Mouse (Mus musculus): ENCODE results near the gene Aars. TPM values are rescaled to one million over a fixed set of nuclear protein-coding genes. Genes with fewer than 3 reads are reported as not detected.
"Not testable (repeated sequence)": the region's sequence is repeated elsewhere in the genome, so short reads cannot be mapped to it uniquely, and the experiment has no call there.

The Aars gene
- polyA plus RNA-seq (2014; fragmentation: Nextera tagmentation; extraction: Ambion mirVana) = 64.5 and 74.6 TPM in 2 replicates

DNA sequence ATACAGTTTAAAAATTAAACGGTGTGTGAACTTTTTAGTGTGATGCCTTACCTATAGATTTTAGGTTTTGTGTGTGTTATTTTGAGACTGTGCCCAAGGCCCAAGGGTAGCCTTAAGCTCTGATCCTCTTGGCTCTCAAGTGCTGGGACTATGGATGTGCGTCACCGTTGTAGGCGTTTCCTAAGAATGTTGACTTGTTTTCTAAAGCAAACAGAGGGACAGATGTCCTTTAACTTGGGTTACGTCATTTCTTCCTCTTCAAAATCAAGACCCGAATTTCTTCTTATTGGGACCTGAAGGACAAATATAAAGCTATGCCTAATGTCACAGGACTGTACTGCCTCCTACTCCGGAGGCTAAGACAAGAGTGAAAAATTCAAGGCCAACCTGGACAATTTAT, at the start of gene Aars:
TSS of gene Aars (plus strand) at position 229 of the 400 bp plus-strand sequence.
- ATAC-seq (ENCODE audit: low FRiP score) (no peak), DNase-seq (ENCODE audit: low spot score) (no peak)
- Histone ChIP-seq H3K27ac (ENCODE audit: low read depth, low read length) (peak within 1 kb of the TSS; percentile 81), H3K9me3 (ENCODE audit: control insufficient read depth, low read length) (no peaks in the 10 kb centered on the region), H3K4me1 (replicated peaks; ENCODE audit: control insufficient read depth, insufficient read depth, low read length) (peaks cover 9% of the 10 kb centered on the region), H3K4me3 (ENCODE audit: low read depth, low read length) (peak within 1 kb of the TSS; percentile 77), H3K27me3 (ENCODE audit: control insufficient read depth, insufficient read depth, low read length) (no peaks in the 10 kb centered on the region), H3K36me3 (ENCODE audit: control insufficient read depth, insufficient read depth, low read length) (no peaks in the 10 kb centered on the region), H3K4me2 (replicated peaks; ENCODE audit: low read depth, low read length) (peak within 1 kb of the TSS; percentile 57), H3K9ac (ENCODE audit: low read depth, low read length) (peak within 1 kb of the TSS; percentile 77)
- 98% methylated on average over 7 of the region's 7 CpGs for WGBS

- no peaks in the 10 kb centered on the region for H3K9me3 ChIP-seq (ENCODE audit: control insufficient read depth, low read length)
- H3K4me3 ChIP-seq (ENCODE audit: low read depth, low read length) = no peak overlapping the region
- H3K27me3 ChIP-seq (ENCODE audit: control insufficient read depth, insufficient read depth, low read length) = no peaks in the 10 kb centered on the region
- no peak overlapping the region for H3K4me2 ChIP-seq (replicated peaks; ENCODE audit: low read depth, low read length)
- WGBS = 84% methylated on average over 8 of the region's 8 CpGs
- H3K36me3 ChIP-seq (ENCODE audit: control insufficient read depth, insufficient read depth, low read length) = peaks cover 14% of the 10 kb centered on the region; the same call in 1 of the 2 replicates
- no peak overlapping the region for H3K9ac ChIP-seq (ENCODE audit: low read depth, low read length)
- H3K4me1 ChIP-seq (replicated peaks; ENCODE audit: control insufficient read depth, insufficient read depth, low read length) = no peaks in the 10 kb centered on the region
- H3K27ac ChIP-seq (ENCODE audit: low read depth, low read length) = no peak overlapping the region
- ATAC-seq (ENCODE audit: low FRiP score) (no peak), DNase-seq (ENCODE audit: low spot score) (no peak)
Measured at GRCm38 (mm10) chr8:110987805-110988744, 44.9 kb upstream of the Aars start.

GRCm38 (mm10) chr8:110990017-110990416, 42.9 kb upstream of the Aars start:
- Histone ChIP-seq H3K36me3 (ENCODE audit: control insufficient read depth, insufficient read depth, low read length) (peaks cover 10% of the 10 kb centered on the region; the same call in 1 of the 2 replicates), H3K4me2 (replicated peaks; ENCODE audit: low read depth, low read length) (no peak overlapping the region), H3K27me3 (ENCODE audit: control insufficient read depth, insufficient read depth, low read length) (no peaks in the 10 kb centered on the region), H3K9ac (ENCODE audit: low read depth, low read length) (no peak overlapping the region), H3K4me1 (replicated peaks; ENCODE audit: control insufficient read depth, insufficient read depth, low read length) (no peaks in the 10 kb centered on the region), H3K4me3 (ENCODE audit: low read depth, low read length) (no peak overlapping the region), H3K27ac (ENCODE audit: low read depth, low read length) (no peak overlapping the region), H3K9me3 (ENCODE audit: control insufficient read depth, low read length) (no peaks in the 10 kb centered on the region)
- no peak for ATAC-seq (ENCODE audit: low FRiP score)
- WGBS = 92% methylated on average over 9 of the region's 9 CpGs
- DNase-seq (ENCODE audit: low spot score) = no peak

GRCm38 (mm10) chr8:110996641-110997430, 36.1 kb upstream of the Aars start:
- Histone ChIP-seq H3K9ac (ENCODE audit: low read depth, low read length) (peak overlapping the region; percentile 76), H3K36me3 (ENCODE audit: control insufficient read depth, insufficient read depth, low read length) (no peaks in the 10 kb centered on the region), H3K27ac (ENCODE audit: low read depth, low read length) (no peak overlapping the region), H3K27me3 (ENCODE audit: control insufficient read depth, insufficient read depth, low read length) (no peaks in the 10 kb centered on the region), H3K4me2 (replicated peaks; ENCODE audit: low read depth, low read length) (peak overlapping the region; percentile 71), H3K4me3 (ENCODE audit: low read depth, low read length) (peak overlapping the region; percentile 67), H3K9me3 (ENCODE audit: control insufficient read depth, low read length) (no peaks in the 10 kb centered on the region), H3K4me1 (replicated peaks; ENCODE audit: control insufficient read depth, insufficient read depth, low read length) (peaks cover 3% of the 10 kb centered on the region; the same call in 1 of the 2 replicates)
- ATAC-seq (ENCODE audit: low FRiP score) (no peak), DNase-seq (ENCODE audit: low spot score) (no peak)
- WGBS = 40% methylated on average over 16 of the region's 16 CpGs

GRCm38 (mm10) chr8:110997547-110998531, 35.1 kb upstream of the Aars start, which contains the start of gene Ddx19a:
TSS of gene Ddx19a (minus strand) at chr8:110997800.
- Histone ChIP-seq H3K9me3 (ENCODE audit: control insufficient read depth, low read length) (no peaks in the 10 kb centered on the region), H3K4me1 (replicated peaks; ENCODE audit: control insufficient read depth, insufficient read depth, low read length) (peaks cover 3% of the 10 kb centered on the region; the same call in 1 of the 2 replicates), H3K36me3 (ENCODE audit: control insufficient read depth, insufficient read depth, low read length) (no peaks in the 10 kb centered on the region), H3K27ac (ENCODE audit: low read depth, low read length) (peak within 1 kb of the TSS; percentile 42; the same call in 1 of the 2 replicates), H3K9ac (ENCODE audit: low read depth, low read length) (peak within 1 kb of the TSS; percentile 76), H3K4me3 (ENCODE audit: low read depth, low read length) (peak within 1 kb of the TSS; percentile 67), H3K4me2 (replicated peaks; ENCODE audit: low read depth, low read length) (peak within 1 kb of the TSS; percentile 71), H3K27me3 (ENCODE audit: control insufficient read depth, insufficient read depth, low read length) (no peaks in the 10 kb centered on the region)
- 3% methylated on average over 58 of the region's 58 CpGs for WGBS
- peak; percentile 89 for DNase-seq (ENCODE audit: low spot score)
- ATAC-seq (ENCODE audit: low FRiP score) = peak; percentile 91

GRCm38 (mm10) chr8:111010230-111010991, 22.5 kb upstream of the Aars start:
- not testable (repeated sequence) for H3K4me3 ChIP-seq (ENCODE audit: low read depth, low read length); H3K36me3 ChIP-seq (ENCODE audit: control insufficient read depth, insufficient read depth, low read length); H3K4me1 ChIP-seq (replicated peaks; ENCODE audit: control insufficient read depth, insufficient read depth, low read length); H3K27me3 ChIP-seq (ENCODE audit: control insufficient read depth, insufficient read depth, low read length); DNase-seq (ENCODE audit: low spot score); H3K9me3 ChIP-seq (ENCODE audit: control insufficient read depth, low read length); H3K27ac ChIP-seq (ENCODE audit: low read depth, low read length); ATAC-seq (ENCODE audit: low FRiP score); H3K9ac ChIP-seq (ENCODE audit: low read depth, low read length); H3K4me2 ChIP-seq (replicated peaks; ENCODE audit: low read depth, low read length)
- WGBS = 87% methylated on average over 8 of the region's 10 CpGs

- H3K27me3 ChIP-seq (ENCODE audit: control insufficient read depth, insufficient read depth, low read length); H3K27ac ChIP-seq (ENCODE audit: low read depth, low read length); H3K9me3 ChIP-seq (ENCODE audit: control insufficient read depth, low read length); H3K36me3 ChIP-seq (ENCODE audit: control insufficient read depth, insufficient read depth, low read length); H3K9ac ChIP-seq (ENCODE audit: low read depth, low read length); H3K4me1 ChIP-seq (replicated peaks; ENCODE audit: control insufficient read depth, insufficient read depth, low read length); H3K4me3 ChIP-seq (ENCODE audit: low read depth, low read length); DNase-seq (ENCODE audit: low spot score); ATAC-seq (ENCODE audit: low FRiP score); H3K4me2 ChIP-seq (replicated peaks; ENCODE audit: low read depth, low read length): not testable (repeated sequence)
- 89% methylated on average over 1 of the region's 2 CpGs for WGBS
Measured at GRCm38 (mm10) chr8:111026609-111027008, 6.3 kb upstream of the Aars start.

Measured in hindbrain, embryonic 11.5 days (tissue).